Mouse (Mus musculus) thymus, adult 2 months (tissue): ENCODE measurements around the gene Zfp467.

Experiments
- CTCF ChIP-seq: fragments of 200-500 bp; IDR thresholded peaks from 2 replicates; pipeline ENCODE4 v1.5.1; 2012; ENCODE audit warnings: mild to moderate bottlenecking, control low read depth, low read length, moderate library complexity, borderline replicate concordance; ENCODE audit not compliant: control insufficient read depth, poor library complexity, insufficient read depth; ENCODE audit errors: extremely low read depth
- POLR2A ChIP-seq: fragments of 200-500 bp; IDR thresholded peaks from 2 replicates; pipeline ENCODE4 v1.6.1; 2012; ENCODE audit warnings: mild to moderate bottlenecking, low read length, control low read depth, moderate library complexity; ENCODE audit not compliant: control insufficient read depth, poor library complexity, insufficient read depth; ENCODE audit errors: extremely low read depth

GRCm38 (mm10) chr6:48478446-48478845 is 32.8 kb upstream of the Zfp467 start:
- no peak for TF ChIP-seq CTCF
- no peak for TF ChIP-seq POLR2A
